ENCODE assay signal across 8 mouse cellular contexts in genomic region chr17:3273108-3274091, GRCm38 (mm10). TPM values are rescaled to one million over a fixed set of nuclear protein-coding genes. Genes with fewer than 3 reads are reported as not detected.
DNase-seq lines count a peak whose midpoint lies in the region; ATAC-seq and TF ChIP-seq lines count a peak whose summit lies in the region.

No protein-coding gene starts in this region.

- peak; percentile 70 for ATAC-seq in forebrain, embryonic 12.5 days (ENCODE audit: low FRiP score)
- ATAC-seq in heart, embryonic 16.5 days (replicated peaks; ENCODE audit: extremely low read depth, insufficient read depth, low FRiP score) = peak; percentile 79; the same call in 1 of the 2 replicates
- ATAC-seq in liver, embryonic 14.5 days (ENCODE audit: insufficient read depth) = peak; percentile 79
- ATAC-seq in neural tube, embryonic 12.5 days (ENCODE audit: low FRiP score, low read depth) = peak; percentile 69
- ATAC-seq in stomach, embryonic 16.5 days (ENCODE audit: insufficient read depth, low FRiP score) = peak; percentile 74; the same call in 1 of the 2 replicates

- peak; percentile 75 for TF ChIP-seq CTCF in liver, embryonic 14.5 days (IDR thresholded peaks at IDR 0.05; ENCODE audit: low read depth)

- no peaks in the 10 kb centered on the region for H3K9me3 ChIP-seq in forebrain, embryonic 12.5 days
- no peaks in the 10 kb centered on the region for H3K9me3 ChIP-seq in heart, embryonic 16.5 days (replicated peaks; ENCODE audit: control insufficient read depth, low read length)
- no peaks in the 10 kb centered on the region for H3K9me3 ChIP-seq in liver, embryonic 14.5 days (ENCODE audit: control insufficient read depth, low read length)
- no peaks in the 10 kb centered on the region for H3K9me3 ChIP-seq in neural tube, embryonic 12.5 days
- no peaks in the 10 kb centered on the region for H3K9me3 ChIP-seq in stomach, embryonic 16.5 days (replicated peaks; ENCODE audit: control insufficient read depth, low read length)

- DNase-seq in CD8-positive naive resting alpha-beta T cell, adult 2 months (ENCODE audit: low read depth in 2 of 2, low spot score in 2 of 2) = peak; percentile 33 to 46
- DNase-seq in c-Kit-positive CD71-positive TER-119-negative erythroid progenitor cells, embryonic 14.5 days (ENCODE audit: low read depth) = peak; percentile 68
- DNase-seq in kidney, postnatal 25 days = peak; percentile 85 to 90
- peak; percentile 46 to 55 (median 49) for DNase-seq in liver, embryonic 14.5 days (ENCODE audit: low read depth in 3 of 3, low spot score in 3 of 3)

- H3K9ac ChIP-seq in forebrain, embryonic 12.5 days = no peak overlapping the region
- H3K9ac ChIP-seq in heart, embryonic 16.5 days (ENCODE audit: low read length) = no peak overlapping the region
- no peak overlapping the region for H3K9ac ChIP-seq in liver, embryonic 14.5 days (replicated peaks)
- no peak overlapping the region for H3K9ac ChIP-seq in neural tube, embryonic 12.5 days
- no peak overlapping the region for H3K9ac ChIP-seq in stomach, embryonic 16.5 days (ENCODE audit: low read length)

- H3K27me3 ChIP-seq in forebrain, embryonic 12.5 days = no peaks in the 10 kb centered on the region
- H3K27me3 ChIP-seq in heart, embryonic 16.5 days (ENCODE audit: control insufficient read depth, insufficient read depth, low read length) = no peaks in the 10 kb centered on the region
- H3K27me3 ChIP-seq in liver, embryonic 14.5 days (ENCODE audit: control insufficient read depth, insufficient read depth, low read length) = no peaks in the 10 kb centered on the region
- H3K27me3 ChIP-seq in neural tube, embryonic 12.5 days (replicated peaks) = no peaks in the 10 kb centered on the region
- no peaks in the 10 kb centered on the region for H3K27me3 ChIP-seq in stomach, embryonic 16.5 days (ENCODE audit: control insufficient read depth, insufficient read depth, low read length)

- no peaks in the 10 kb centered on the region for H3K36me3 ChIP-seq in forebrain, embryonic 12.5 days (replicated peaks)
- no peaks in the 10 kb centered on the region for H3K36me3 ChIP-seq in heart, embryonic 16.5 days (ENCODE audit: control insufficient read depth, insufficient read depth)
- no peaks in the 10 kb centered on the region for H3K36me3 ChIP-seq in liver, embryonic 14.5 days (replicated peaks; ENCODE audit: control insufficient read depth, insufficient read depth, low read depth)
- no peaks in the 10 kb centered on the region for H3K36me3 ChIP-seq in neural tube, embryonic 12.5 days
- no peaks in the 10 kb centered on the region for H3K36me3 ChIP-seq in stomach, embryonic 16.5 days (ENCODE audit: control insufficient read depth, insufficient read depth, low read length)

- H3K4me3 ChIP-seq in forebrain, embryonic 12.5 days (replicated peaks) = no peak overlapping the region
- H3K4me3 ChIP-seq in heart, embryonic 16.5 days (ENCODE audit: low read length) = no peak overlapping the region
- no peak overlapping the region for H3K4me3 ChIP-seq in liver, embryonic 14.5 days (ENCODE audit: insufficient read depth in 1 of 2, low read depth in 2 of 2, low read length in 2 of 2)
- no peak overlapping the region for H3K4me3 ChIP-seq in neural tube, embryonic 12.5 days
- no peak overlapping the region for H3K4me3 ChIP-seq in stomach, embryonic 16.5 days (replicated peaks; ENCODE audit: low read length)

- no peak for TF ChIP-seq EP300 in liver, embryonic 14.5 days (IDR thresholded peaks at IDR 0.05; ENCODE audit: low read depth)

- H3K4me2 ChIP-seq in forebrain, embryonic 12.5 days = no peak overlapping the region
- no peak overlapping the region for H3K4me2 ChIP-seq in heart, embryonic 16.5 days (ENCODE audit: low read depth, low read length)
- peak overlapping the region; percentile 13; the same call in 1 of the 2 replicates for H3K4me2 ChIP-seq in liver, embryonic 14.5 days (ENCODE audit: low read depth)
- H3K4me2 ChIP-seq in neural tube, embryonic 12.5 days (replicated peaks) = no peak overlapping the region
- no peak overlapping the region for H3K4me2 ChIP-seq in stomach, embryonic 16.5 days (ENCODE audit: low read depth, low read length)

- 47% methylated on average over 22 of the region's 22 CpGs for WGBS in forebrain, embryonic 12.5 days
- 33% methylated on average over 22 of the region's 22 CpGs for WGBS in heart, embryonic 16.5 days
- 14% methylated on average over 22 of the region's 22 CpGs for WGBS in liver, embryonic 14.5 days (ENCODE audit: insufficient replicate concordance)
- WGBS in neural tube, embryonic 12.5 days = 48% methylated on average over 22 of the region's 22 CpGs
- WGBS in stomach, embryonic 16.5 days = 43% methylated on average over 22 of the region's 22 CpGs

- H3K27ac ChIP-seq in forebrain, embryonic 12.5 days = no peak overlapping the region
- H3K27ac ChIP-seq in heart, embryonic 16.5 days (ENCODE audit: low read length) = no peak overlapping the region
- H3K27ac ChIP-seq in liver, embryonic 14.5 days = no peak overlapping the region
- H3K27ac ChIP-seq in neural tube, embryonic 12.5 days = no peak overlapping the region
- no peak overlapping the region for H3K27ac ChIP-seq in stomach, embryonic 16.5 days (ENCODE audit: low read length)

- peaks cover 25% of the 10 kb centered on the region for H3K4me1 ChIP-seq in forebrain, embryonic 12.5 days
- H3K4me1 ChIP-seq in heart, embryonic 16.5 days (ENCODE audit: control insufficient read depth, insufficient read depth, low read length) = no peaks in the 10 kb centered on the region
- H3K4me1 ChIP-seq in liver, embryonic 14.5 days (replicated peaks; ENCODE audit: control insufficient read depth in 2 of 2, insufficient read depth in 2 of 2, low read length in 1 of 2) = peaks cover 0 to 6% of the 10 kb centered on the region in 2 experiments; a peak in 3 of 4 replicates
- H3K4me1 ChIP-seq in neural tube, embryonic 12.5 days = peaks cover 24% of the 10 kb centered on the region
- H3K4me1 ChIP-seq in stomach, embryonic 16.5 days (ENCODE audit: control insufficient read depth, insufficient read depth, low read length) = peaks cover 2% of the 10 kb centered on the region; the same call in 1 of the 2 replicates

RNA-seq across cellular contexts. Expression of gene Tiam2, which starts 53.0 kb away (rescaled TPM):
- 14.5 and 15.4 TPM in 2 replicates for polyA plus RNA-seq in forebrain, embryonic 12.5 days (2016; fragmentation: Nextera tagmentation; extraction: Ambion mirVana)
- polyA plus RNA-seq in heart, embryonic 16.5 days (2015; fragmentation: Nextera tagmentation; extraction: Ambion mirVana) = 3.5 and 3.9 TPM in 2 replicates
- 0.29 and 0.30 TPM in 2 replicates for polyA plus RNA-seq in liver, embryonic 14.5 days (2012; rRNA removed)
- 0.49 and 0.60 TPM in 2 replicates for polyA plus RNA-seq in liver, embryonic 14.5 days (2014; fragmentation: Nextera tagmentation; extraction: Ambion mirVana)
- 6.7 and 7.5 TPM in 2 replicates for polyA plus RNA-seq in neural tube, embryonic 12.5 days (2016; fragmentation: Nextera tagmentation; extraction: Ambion mirVana)
- 4.7 and 5.0 TPM in 2 replicates for polyA plus RNA-seq in stomach, embryonic 16.5 days (2015; fragmentation: Nextera tagmentation; extraction: Ambion mirVana)
